Mouse (Mus musculus): ENCODE measurements at regions not wholly inside any gene's neighbourhood (a gene's known extent, or its start where the extent isn't known, plus 50 kb on each side); places are given as distances from the start of the nearest gene placed in this dataset.
"Not testable (repeated sequence)": the region's sequence is repeated elsewhere in the genome, so short reads cannot be mapped to it uniquely, and the experiment has no call there.

DNA sequence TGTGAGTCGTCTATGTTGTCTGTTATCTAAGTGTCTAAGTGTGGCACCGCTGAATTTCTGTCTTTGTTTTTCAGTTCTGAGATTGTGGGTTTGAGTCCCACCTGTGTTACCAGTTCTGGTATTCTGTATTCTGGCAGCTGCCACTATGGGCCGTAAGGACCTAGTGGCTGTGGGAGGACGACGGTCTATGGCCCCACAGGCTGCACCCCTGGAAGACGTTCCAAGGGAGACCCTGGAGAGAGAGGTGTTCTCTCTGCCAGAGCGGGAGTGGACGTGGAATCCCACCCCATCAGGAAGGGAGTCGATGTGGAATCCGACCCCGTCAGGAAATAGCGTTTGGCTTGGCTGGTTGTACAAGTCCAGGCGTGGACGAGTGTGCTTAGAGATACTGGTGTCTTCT, 53.2 kb upstream of the Btbd35f2 start:
- intact Hi-C loops (cut with DNase I), result not testable (repeated sequence)
- peak; percentile 2 for DNase-seq (ENCODE audit: low spot score)
